Mouse (Mus musculus): ENCODE results near the gene Olfr370.

DNA sequence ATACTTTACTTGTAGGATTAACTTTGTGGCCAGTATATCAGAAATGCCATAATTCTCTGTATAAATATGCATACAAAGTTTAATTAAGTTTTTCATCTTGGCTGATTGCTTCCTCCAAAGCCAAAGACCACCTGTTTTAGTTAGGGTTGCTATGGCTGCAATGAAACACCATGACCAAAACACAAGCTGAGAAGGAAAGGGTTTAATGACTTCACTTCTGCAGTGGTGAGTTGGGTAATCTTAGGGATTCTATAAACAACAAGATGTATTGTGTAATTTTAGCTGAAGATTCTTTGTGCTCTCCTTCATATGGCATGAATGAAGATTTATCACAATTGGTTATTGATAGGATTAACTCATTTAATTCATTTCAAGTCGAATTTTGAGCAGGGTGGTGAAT is 14.3 kb upstream of the Olfr370 start:
- TF ChIP-seq CTCF (IDR thresholded peaks at IDR 0.05; ENCODE audit: low read depth, low read length) (no peak), GATA1 (IDR thresholded peaks at IDR 0.05; ENCODE audit: borderline replicate concordance, low read length) (no peak)

Measured in G1E (cell line).